Mouse (Mus musculus): Measurements from ENCODE around the gene Fkbp7. TPM values are rescaled to one million over a fixed set of nuclear protein-coding genes. Genes with fewer than 3 reads are reported as not detected.

Gene Fkbp7
- polyA plus RNA-seq (2011; ENCODE audit: insufficient read depth, insufficient read length, low read depth, missing spikeins): 7.5 and 10.0 TPM in 2 replicates

GRCm38 (mm10) chr2:76672966-76673392 is at the start of gene Fkbp7:
Fkbp7 (minus strand) TSS chr2:76673116.
- no peaks in the 10 kb centered on the region for H3K36me3 ChIP-seq (ENCODE audit: control insufficient read depth, insufficient read depth, low read length, poor library complexity, severe bottlenecking)
- H3K27me3 ChIP-seq (ENCODE audit: control insufficient read depth, insufficient read depth, low read length, poor library complexity, severe bottlenecking): no peaks in the 10 kb centered on the region
- H3K4me3 ChIP-seq (ENCODE audit: low read depth, low read length): peak within 1 kb of the TSS; percentile 64
- TF ChIP-seq POLR2A (IDR thresholded peaks at IDR 0.05; ENCODE audit: insufficient read depth, low read length) (peak; percentile 86), EP300 (IDR thresholded peaks at IDR 0.05; ENCODE audit: insufficient read depth, low read depth, low read length) (no peak)
- H3K9ac ChIP-seq (ENCODE audit: low read depth, poor library complexity, severe bottlenecking): peak within 1 kb of the TSS; percentile 50
- H3K4me1 ChIP-seq (ENCODE audit: control insufficient read depth, insufficient read depth, low read length): no peaks in the 10 kb centered on the region
- no peak within 1 kb of the TSS for H3K27ac ChIP-seq (ENCODE audit: insufficient read depth, low read length)
- H3K9me3 ChIP-seq (replicated peaks; ENCODE audit: control insufficient read depth, insufficient read depth, low read length, poor library complexity, severe bottlenecking): no peaks in the 10 kb centered on the region

DNA sequence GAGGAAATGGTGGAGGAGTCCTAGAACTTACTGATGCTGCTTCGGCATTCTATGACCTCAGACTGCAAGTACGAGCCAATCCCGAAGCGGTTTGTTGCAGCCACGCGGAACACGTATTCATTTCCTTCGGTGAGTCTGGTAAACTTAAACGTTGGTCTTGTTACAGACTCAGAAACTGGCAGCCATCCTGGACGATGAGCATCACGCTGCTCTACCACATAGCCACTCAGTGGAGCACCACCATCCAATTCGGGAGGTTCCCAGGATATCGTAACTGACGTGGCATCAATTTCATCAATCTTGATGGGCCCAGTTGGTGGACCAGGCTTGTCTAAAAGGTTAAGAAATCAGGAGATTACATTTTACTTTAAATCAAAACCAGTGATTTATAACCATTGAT is 46.7 kb upstream of the Fkbp7 start:
- TF ChIP-seq POLR2A (IDR thresholded peaks at IDR 0.05; ENCODE audit: insufficient read depth, low read length) (no peak), EP300 (IDR thresholded peaks at IDR 0.05; ENCODE audit: insufficient read depth, low read depth, low read length) (no peak), CTCF (IDR thresholded peaks at IDR 0.05; ENCODE audit: low read depth, low read length) (no peak)
- no peak overlapping the region for H3K9ac ChIP-seq (ENCODE audit: low read depth, poor library complexity, severe bottlenecking)
- H3K4me3 ChIP-seq (ENCODE audit: low read depth, low read length): no peak overlapping the region
- no peaks in the 10 kb centered on the region for H3K9me3 ChIP-seq (replicated peaks; ENCODE audit: control insufficient read depth, insufficient read depth, low read length, poor library complexity, severe bottlenecking)
- no peaks in the 10 kb centered on the region for H3K27me3 ChIP-seq (ENCODE audit: control insufficient read depth, insufficient read depth, low read length, poor library complexity, severe bottlenecking)
- H3K36me3 ChIP-seq (ENCODE audit: control insufficient read depth, insufficient read depth, low read length, poor library complexity, severe bottlenecking): 0 out of 2 replicates have a peak, but pooled peaks cover 2% of the 10 kb centered on the region
- no peak overlapping the region for H3K27ac ChIP-seq (ENCODE audit: insufficient read depth, low read length)
- H3K4me1 ChIP-seq (ENCODE audit: control insufficient read depth, insufficient read depth, low read length): no peaks in the 10 kb centered on the region

DNA sequence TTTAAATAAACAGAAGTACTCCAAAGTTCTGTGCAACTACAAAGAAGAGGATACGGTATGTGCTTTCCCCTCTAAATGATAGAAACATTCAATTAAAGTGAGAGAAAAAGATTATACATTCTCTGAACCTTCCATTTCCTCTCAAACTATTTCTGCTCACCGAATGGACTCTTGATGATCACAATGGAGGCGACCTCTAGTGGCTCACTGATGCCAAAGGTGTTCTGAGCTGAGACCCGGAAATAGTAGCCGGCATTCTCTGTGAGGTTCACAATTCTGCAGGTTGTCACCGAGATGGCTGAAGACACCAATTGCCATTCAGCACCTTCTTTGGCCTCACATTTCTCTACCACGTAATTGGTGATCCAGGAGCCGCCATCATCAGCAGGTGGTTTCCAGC is 42.1 kb upstream of the Fkbp7 start:
- Histone ChIP-seq H3K4me1 (ENCODE audit: control insufficient read depth, insufficient read depth, low read length) (no peaks in the 10 kb centered on the region), H3K36me3 (ENCODE audit: control insufficient read depth, insufficient read depth, low read length, poor library complexity, severe bottlenecking) (no peaks in the 10 kb centered on the region), H3K27me3 (ENCODE audit: control insufficient read depth, insufficient read depth, low read length, poor library complexity, severe bottlenecking) (no peaks in the 10 kb centered on the region), H3K9me3 (replicated peaks; ENCODE audit: control insufficient read depth, insufficient read depth, low read length, poor library complexity, severe bottlenecking) (no peaks in the 10 kb centered on the region), H3K9ac (ENCODE audit: low read depth, poor library complexity, severe bottlenecking) (no peak overlapping the region), H3K4me3 (ENCODE audit: low read depth, low read length) (no peak overlapping the region), H3K27ac (ENCODE audit: insufficient read depth, low read length) (no peak overlapping the region)
- TF ChIP-seq EP300 (IDR thresholded peaks at IDR 0.05; ENCODE audit: insufficient read depth, low read depth, low read length) (no peak), POLR2A (IDR thresholded peaks at IDR 0.05; ENCODE audit: insufficient read depth, low read length) (no peak), CTCF (IDR thresholded peaks at IDR 0.05; ENCODE audit: low read depth, low read length) (peak; percentile 51)

- TF ChIP-seq EP300 (IDR thresholded peaks at IDR 0.05; ENCODE audit: insufficient read depth, low read depth, low read length) (no peak), CTCF (IDR thresholded peaks at IDR 0.05; ENCODE audit: low read depth, low read length) (no peak), POLR2A (IDR thresholded peaks at IDR 0.05; ENCODE audit: insufficient read depth, low read length) (no peak)
- peaks cover 3% of the 10 kb centered on the region for H3K9me3 ChIP-seq (replicated peaks; ENCODE audit: control insufficient read depth, insufficient read depth, low read length, poor library complexity, severe bottlenecking)
Observed at GRCm38 (mm10) chr2:76708512-76708911, 35.6 kb upstream of the Fkbp7 start.

DNA sequence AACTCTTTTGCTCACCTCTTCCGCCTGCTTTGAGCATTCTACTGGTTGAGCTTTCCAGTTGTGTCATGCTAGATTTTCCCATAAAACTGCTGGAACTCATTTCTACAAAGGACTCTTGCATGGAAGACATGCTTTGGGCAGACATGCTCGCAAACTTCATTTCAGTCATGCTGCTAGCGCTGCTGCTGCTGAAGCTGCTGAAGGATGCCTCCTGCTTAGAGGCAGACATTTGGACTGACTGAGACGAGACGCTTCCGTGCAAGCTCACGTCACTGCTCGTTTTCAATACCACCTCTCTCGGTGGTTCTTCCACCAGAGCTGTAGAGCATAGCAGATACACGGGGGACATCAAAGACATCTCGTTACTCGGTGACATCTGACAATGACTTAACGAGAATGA is 32.7 kb upstream of the Fkbp7 start:
- no peak for TF ChIP-seq CTCF (IDR thresholded peaks at IDR 0.05; ENCODE audit: low read depth, low read length)
- no peak for TF ChIP-seq EP300 (IDR thresholded peaks at IDR 0.05; ENCODE audit: insufficient read depth, low read depth, low read length)
- no peak for TF ChIP-seq POLR2A (IDR thresholded peaks at IDR 0.05; ENCODE audit: insufficient read depth, low read length)
- Histone ChIP-seq H3K27ac (ENCODE audit: insufficient read depth, low read length) (no peak overlapping the region), H3K9me3 (replicated peaks; ENCODE audit: control insufficient read depth, insufficient read depth, low read length, poor library complexity, severe bottlenecking) (peaks cover 3% of the 10 kb centered on the region), H3K9ac (ENCODE audit: low read depth, poor library complexity, severe bottlenecking) (no peak overlapping the region), H3K4me3 (ENCODE audit: low read depth, low read length) (no peak overlapping the region), H3K27me3 (ENCODE audit: control insufficient read depth, insufficient read depth, low read length, poor library complexity, severe bottlenecking) (no peaks in the 10 kb centered on the region), H3K4me1 (ENCODE audit: control insufficient read depth, insufficient read depth, low read length) (no peaks in the 10 kb centered on the region), H3K36me3 (ENCODE audit: control insufficient read depth, insufficient read depth, low read length, poor library complexity, severe bottlenecking) (no peaks in the 10 kb centered on the region)

More at GRCm38 (mm10) chr2:76708512-76708911, 35.6 kb upstream of the Fkbp7 start:
- Histone ChIP-seq H3K27ac (ENCODE audit: insufficient read depth, low read length) (peak overlapping the region; percentile 37; the same call in 1 of the 2 replicates), H3K36me3 (ENCODE audit: control insufficient read depth, insufficient read depth, low read length, poor library complexity, severe bottlenecking) (no peaks in the 10 kb centered on the region), H3K27me3 (ENCODE audit: control insufficient read depth, insufficient read depth, low read length, poor library complexity, severe bottlenecking) (no peaks in the 10 kb centered on the region), H3K4me1 (ENCODE audit: control insufficient read depth, insufficient read depth, low read length) (no peaks in the 10 kb centered on the region), H3K4me3 (ENCODE audit: low read depth, low read length) (no peak overlapping the region), H3K9ac (ENCODE audit: low read depth, poor library complexity, severe bottlenecking) (no peak overlapping the region)

DNA sequence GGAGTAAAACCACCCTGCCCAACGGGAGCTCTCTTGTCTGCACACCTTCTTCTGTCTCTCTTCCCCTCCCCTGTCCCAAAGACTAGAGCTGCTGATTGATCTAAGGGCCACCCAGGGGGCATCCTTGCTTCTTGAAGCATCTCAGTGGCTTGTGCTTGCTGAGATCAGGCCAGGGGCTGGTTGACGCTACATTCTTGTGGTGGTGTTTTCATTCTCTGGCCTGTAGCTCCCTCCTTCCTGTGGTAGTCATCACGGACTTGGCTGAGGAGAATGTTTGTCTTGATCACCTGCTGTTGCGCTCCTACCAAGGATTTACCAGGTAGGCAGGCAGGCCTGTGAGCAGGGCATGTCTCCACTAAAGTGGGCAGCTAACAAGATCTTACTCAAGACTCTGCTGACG is 29.8 kb upstream of the Fkbp7 start:
- no peak for TF ChIP-seq POLR2A (IDR thresholded peaks at IDR 0.05; ENCODE audit: insufficient read depth, low read length)
- TF ChIP-seq CTCF (IDR thresholded peaks at IDR 0.05; ENCODE audit: low read depth, low read length): no peak
- TF ChIP-seq EP300 (IDR thresholded peaks at IDR 0.05; ENCODE audit: insufficient read depth, low read depth, low read length): no peak
- no peak overlapping the region for H3K27ac ChIP-seq (ENCODE audit: insufficient read depth, low read length)
- no peaks in the 10 kb centered on the region for H3K27me3 ChIP-seq (ENCODE audit: control insufficient read depth, insufficient read depth, low read length, poor library complexity, severe bottlenecking)
- H3K4me3 ChIP-seq (ENCODE audit: low read depth, low read length): no peak overlapping the region
- peaks cover 1% of the 10 kb centered on the region for H3K36me3 ChIP-seq (ENCODE audit: control insufficient read depth, insufficient read depth, low read length, poor library complexity, severe bottlenecking)
- H3K9ac ChIP-seq (ENCODE audit: low read depth, poor library complexity, severe bottlenecking): no peak overlapping the region
- H3K9me3 ChIP-seq (replicated peaks; ENCODE audit: control insufficient read depth, insufficient read depth, low read length, poor library complexity, severe bottlenecking): no peaks in the 10 kb centered on the region; the same call in 1 of the 2 replicates
- no peaks in the 10 kb centered on the region for H3K4me1 ChIP-seq (ENCODE audit: control insufficient read depth, insufficient read depth, low read length)
